In genomic region chr4:43587681-43588080, GRCm38 (mm10) we compare ENCODE assay signal across 14 mouse cellular contexts. TPM values are rescaled to one million over a fixed set of nuclear protein-coding genes. Genes with fewer than 3 reads are reported as not detected.
DNase-seq lines count a peak whose midpoint lies in the region; ATAC-seq and TF ChIP-seq lines count a peak whose summit lies in the region.
"Had no signal": no experiment of that assay in that cellular context is flagged by ENCODE, and none has a peak within 500 bp of the region (broad histone marks: within the 10 kb centered on the region; RNA-seq: fewer than 3 reads in every experiment).

No protein-coding gene starts in this region.

- H3K79me3 ChIP-seq in C2C12 (ENCODE audit: low read depth), result no peaks in the 10 kb centered on the region

- no peak overlapping the region for H3K4me2 ChIP-seq in embryonic facial prominence, embryonic 11.5 days (ENCODE audit: low read depth, low read length)
- H3K4me2 ChIP-seq in liver, embryonic 11.5 days, result peak overlapping the region; percentile 25; the same call in 1 of the 2 replicates
- H3K4me2 ChIP-seq: embryonic facial prominence, embryonic 15.5 days; heart, embryonic 13.5 days; limb, embryonic 15.5 days; neural tube, embryonic 12.5 days had no signal

- no peaks in the 10 kb centered on the region for H3K27me3 ChIP-seq in embryonic facial prominence, embryonic 11.5 days (ENCODE audit: control insufficient read depth, insufficient read depth, low read length)
- no peaks in the 10 kb centered on the region for H3K27me3 ChIP-seq in embryonic facial prominence, embryonic 10.5 days (replicated peaks; ENCODE audit: low read depth, poor library complexity, severe bottlenecking)
- H3K27me3 ChIP-seq in kidney, adult 2 months (replicated peaks; ENCODE audit: control insufficient read depth, insufficient read depth, low read length), result no peaks in the 10 kb centered on the region
- no peaks in the 10 kb centered on the region for H3K27me3 ChIP-seq in C2C12 (ENCODE audit: control insufficient read depth, insufficient read depth, insufficient read length)
- no peaks in the 10 kb centered on the region; the same call in 1 of the 2 replicates for H3K27me3 ChIP-seq in liver, embryonic 11.5 days (replicated peaks; ENCODE audit: control insufficient read depth, insufficient read depth, low read length)
- H3K27me3 ChIP-seq: embryonic facial prominence, embryonic 15.5 days; heart, embryonic 13.5 days; limb, embryonic 15.5 days; neural tube, embryonic 12.5 days had no signal

- no peak for TF ChIP-seq CTCF in kidney, adult 2 months (conservative IDR thresholded peaks at IDR 0.05; ENCODE audit: insufficient read depth, insufficient read length, low read depth, low read length)
- TF ChIP-seq CTCF in C2C12 (IDR thresholded peaks at IDR 0.05; ENCODE audit: control insufficient read depth, insufficient read depth, insufficient read length), result no peak

- no peaks in the 10 kb centered on the region for H3K4me1 ChIP-seq in embryonic facial prominence, embryonic 11.5 days (ENCODE audit: control insufficient read depth, insufficient read depth, low read length)
- peaks cover 33% of the 10 kb centered on the region for H3K4me1 ChIP-seq in embryonic facial prominence, embryonic 10.5 days
- peaks cover 22% of the 10 kb centered on the region for H3K4me1 ChIP-seq in kidney, adult 2 months (ENCODE audit: control insufficient read depth, insufficient read depth, low read length)
- peaks cover 12% of the 10 kb centered on the region for H3K4me1 ChIP-seq in liver, embryonic 11.5 days (replicated peaks; ENCODE audit: control insufficient read depth, insufficient read depth, low read length)
- H3K4me1 ChIP-seq: embryonic facial prominence, embryonic 15.5 days; neural tube, embryonic 12.5 days had no signal

- no peak overlapping the region for H3K4me3 ChIP-seq in embryonic facial prominence, embryonic 11.5 days (ENCODE audit: low read depth, low read length)
- no peak overlapping the region for H3K4me3 ChIP-seq in embryonic facial prominence, embryonic 10.5 days
- no peak overlapping the region for H3K4me3 ChIP-seq in kidney, adult 2 months (ENCODE audit: insufficient read depth, low read depth, low read length)
- H3K4me3 ChIP-seq in C2C12 (ENCODE audit: insufficient read depth, poor library complexity, severe bottlenecking), result no peak overlapping the region
- H3K4me3 ChIP-seq in liver, embryonic 11.5 days (ENCODE audit: low read depth, low read length), result no peak overlapping the region
- H3K4me3 ChIP-seq: embryonic facial prominence, embryonic 15.5 days; heart, embryonic 13.5 days; limb, embryonic 15.5 days; neural tube, embryonic 12.5 days had no signal

- no peak for TF ChIP-seq POLR2A in kidney, adult 2 months (IDR thresholded peaks at IDR 0.05; ENCODE audit: low read depth, low read length)

- peak; percentile 36 for DNase-seq in embryonic facial prominence, embryonic 11.5 days (ENCODE audit: low spot score)
- no peak for DNase-seq in embryonic facial prominence, embryonic 10.5 days (ENCODE audit: low spot score)
- peak; percentile 69 for DNase-seq in kidney, adult 2 months
- DNase-seq in kidney, adult 18-20 months, result no peak
- DNase-seq in liver, embryonic 11.5 days (ENCODE audit: low spot score), result no peak
- DNase-seq in right cerebral cortex, adult 18-20 months, result no peak
- no peak for DNase-seq in left cerebral cortex, postnatal 25 days (ENCODE audit: low spot score in 2 of 2)
- DNase-seq: layer of hippocampus, postnatal 36 days; thymus, adult 18-20 months had no signal

- no peak overlapping the region for H3ac ChIP-seq in C2C12 (ENCODE audit: control insufficient read depth, insufficient read length, low read depth)

- intact Hi-C loops in left cerebral cortex, postnatal 25 days (cut with DNase I), result no loop called here

- WGBS in embryonic facial prominence, embryonic 11.5 days, result 49% methylated on average over 7 of the region's 7 CpGs
- WGBS in embryonic facial prominence, embryonic 10.5 days, result 52% methylated on average over 7 of the region's 7 CpGs
- 48% methylated on average over 7 of the region's 7 CpGs for WGBS in kidney, adult 2 months
- WGBS in liver, embryonic 11.5 days, result 31% methylated on average over 7 of the region's 7 CpGs

- no peaks in the 10 kb centered on the region; the same call in 1 of the 2 replicates for H3K36me3 ChIP-seq in embryonic facial prominence, embryonic 11.5 days (replicated peaks; ENCODE audit: control insufficient read depth, insufficient read depth, low read depth, low read length)
- peaks cover 22% of the 10 kb centered on the region for H3K36me3 ChIP-seq in embryonic facial prominence, embryonic 10.5 days (replicated peaks)
- H3K36me3 ChIP-seq in kidney, adult 2 months (ENCODE audit: control insufficient read depth, insufficient read depth, low read length), result no peaks in the 10 kb centered on the region
- H3K36me3 ChIP-seq in C2C12 (ENCODE audit: control insufficient read depth, insufficient read depth), result peaks cover 16% of the 10 kb centered on the region
- H3K36me3 ChIP-seq in liver, embryonic 11.5 days (ENCODE audit: control insufficient read depth, insufficient read depth, low read length), result peaks cover 8% of the 10 kb centered on the region

- ATAC-seq in embryonic facial prominence, embryonic 11.5 days (replicated peaks; ENCODE audit: insufficient number of reproducible peaks, low FRiP score, low TSS enrichment, low read depth), result no peak
- ATAC-seq in liver, embryonic 11.5 days (replicated peaks; ENCODE audit: low FRiP score), result no peak; the same call in 1 of the 2 replicates

- no peak overlapping the region for H3K9ac ChIP-seq in embryonic facial prominence, embryonic 11.5 days (replicated peaks; ENCODE audit: low read length)
- H3K9ac ChIP-seq in liver, embryonic 11.5 days (ENCODE audit: low read depth, low read length), result no peak overlapping the region
- H3K9ac ChIP-seq: embryonic facial prominence, embryonic 15.5 days; heart, embryonic 13.5 days; limb, embryonic 15.5 days; neural tube, embryonic 12.5 days had no signal

- H3K27ac ChIP-seq in embryonic facial prominence, embryonic 11.5 days (replicated peaks; ENCODE audit: low read depth, low read length), result no peak overlapping the region
- H3K27ac ChIP-seq in embryonic facial prominence, embryonic 10.5 days (replicated peaks), result no peak overlapping the region
- peak overlapping the region; percentile 58; the same call in 1 of the 2 replicates for H3K27ac ChIP-seq in kidney, adult 2 months (ENCODE audit: insufficient read depth, low read depth, low read length)
- H3K27ac ChIP-seq in liver, embryonic 11.5 days (ENCODE audit: low read depth, low read length), result no peak overlapping the region
- H3K27ac ChIP-seq: embryonic facial prominence, embryonic 15.5 days; heart, embryonic 13.5 days; limb, embryonic 15.5 days; neural tube, embryonic 12.5 days had no signal

- H3K79me2 ChIP-seq in C2C12 (ENCODE audit: control insufficient read depth, insufficient read depth), result no peaks in the 10 kb centered on the region

- no peaks in the 10 kb centered on the region for H3K9me3 ChIP-seq in embryonic facial prominence, embryonic 11.5 days (replicated peaks; ENCODE audit: control insufficient read depth, low read length)
- no peaks in the 10 kb centered on the region for H3K9me3 ChIP-seq in embryonic facial prominence, embryonic 10.5 days
- no peaks in the 10 kb centered on the region for H3K9me3 ChIP-seq in liver, embryonic 11.5 days (ENCODE audit: control insufficient read depth, low read length)
- H3K9me3 ChIP-seq: embryonic facial prominence, embryonic 15.5 days; heart, embryonic 13.5 days; limb, embryonic 15.5 days; neural tube, embryonic 12.5 days had no signal

RNA-seq across cellular contexts. Expression of gene Msmp, which starts 3.4 kb away (rescaled TPM):
- polyA plus RNA-seq in embryonic facial prominence, embryonic 11.5 days (2014; fragmentation: Nextera tagmentation; extraction: Ambion mirVana), result not detected in 2 replicates
- polyA plus RNA-seq in embryonic facial prominence, embryonic 10.5 days (2016; fragmentation: Nextera tagmentation; extraction: Ambion mirVana), result 0.34 and 0.99 TPM in 2 replicates
- polyA plus RNA-seq in kidney, adult 2 months (2012; rRNA removed), result 2.9 and 4.7 TPM in 2 replicates
- not detected for polyA plus RNA-seq in C2C12 (2012; fragmentation: generic; extraction: Trizol)
- 0.75 and 2.2 TPM in 2 replicates for polyA plus RNA-seq in liver, embryonic 11.5 days (2014; fragmentation: Nextera tagmentation; extraction: Ambion mirVana)
- under 1 TPM in 1 of 2 experiments, not detected in 1; 0.50 TPM for total RNA-seq in left cerebral cortex, postnatal 25 days (2021)
- total RNA-seq: layer of hippocampus, postnatal 36 days had no signal

RNA-seq across cellular contexts. Expression of gene Gba2, which starts 9.0 kb away (rescaled TPM):
- polyA plus RNA-seq in embryonic facial prominence, embryonic 11.5 days (2014; fragmentation: Nextera tagmentation; extraction: Ambion mirVana), result 21.0 and 21.1 TPM in 2 replicates
- polyA plus RNA-seq in embryonic facial prominence, embryonic 10.5 days (2016; fragmentation: Nextera tagmentation; extraction: Ambion mirVana), result 26.6 and 28.0 TPM in 2 replicates
- 12.2 and 13.9 TPM in 2 replicates for polyA plus RNA-seq in kidney, adult 2 months (2012; rRNA removed)
- 6.0 TPM for polyA plus RNA-seq in C2C12 (2012; fragmentation: generic; extraction: Trizol)
- 18.8 and 20.3 TPM in 2 replicates for polyA plus RNA-seq in liver, embryonic 11.5 days (2014; fragmentation: Nextera tagmentation; extraction: Ambion mirVana)
- total RNA-seq in left cerebral cortex, postnatal 25 days (2021), result 10 to 100 TPM; 65.9 to 69.4 TPM

RNA-seq across cellular contexts. Expression of gene Rgp1, which starts 9.2 kb away (rescaled TPM):
- polyA plus RNA-seq in embryonic facial prominence, embryonic 11.5 days (2014; fragmentation: Nextera tagmentation; extraction: Ambion mirVana), result 21.1 and 30.4 TPM in 2 replicates
- polyA plus RNA-seq in embryonic facial prominence, embryonic 10.5 days (2016; fragmentation: Nextera tagmentation; extraction: Ambion mirVana), result 17.5 and 18.8 TPM in 2 replicates
- polyA plus RNA-seq in kidney, adult 2 months (2012; rRNA removed), result 41.2 and 46.9 TPM in 2 replicates
- 22.6 TPM for polyA plus RNA-seq in C2C12 (2012; fragmentation: generic; extraction: Trizol)
- polyA plus RNA-seq in liver, embryonic 11.5 days (2014; fragmentation: Nextera tagmentation; extraction: Ambion mirVana), result 18.4 and 22.9 TPM in 2 replicates
- 10 to 100 TPM; 44.3 to 46.7 TPM for total RNA-seq in left cerebral cortex, postnatal 25 days (2021)

RNA-seq across cellular contexts. Expression of gene Tln1, which starts 25.2 kb away (rescaled TPM):
- polyA plus RNA-seq in embryonic facial prominence, embryonic 11.5 days (2014; fragmentation: Nextera tagmentation; extraction: Ambion mirVana), result 40.6 and 42.1 TPM in 2 replicates
- 53.1 and 53.5 TPM in 2 replicates for polyA plus RNA-seq in embryonic facial prominence, embryonic 10.5 days (2016; fragmentation: Nextera tagmentation; extraction: Ambion mirVana)
- polyA plus RNA-seq in kidney, adult 2 months (2012; rRNA removed), result 92.1 and 106 TPM in 2 replicates
- polyA plus RNA-seq in C2C12 (2012; fragmentation: generic; extraction: Trizol), result 158 TPM
- 66.4 and 68.4 TPM in 2 replicates for polyA plus RNA-seq in liver, embryonic 11.5 days (2014; fragmentation: Nextera tagmentation; extraction: Ambion mirVana)
- 10 to 100 TPM; 51.7 to 53.4 TPM for total RNA-seq in left cerebral cortex, postnatal 25 days (2021)

RNA-seq across cellular contexts. Expression of gene Creb3, which starts 25.5 kb away (rescaled TPM):
- 41.0 and 41.7 TPM in 2 replicates for polyA plus RNA-seq in embryonic facial prominence, embryonic 11.5 days (2014; fragmentation: Nextera tagmentation; extraction: Ambion mirVana)
- polyA plus RNA-seq in embryonic facial prominence, embryonic 10.5 days (2016; fragmentation: Nextera tagmentation; extraction: Ambion mirVana), result 35.7 and 36.0 TPM in 2 replicates
- 58.2 and 74.5 TPM in 2 replicates for polyA plus RNA-seq in kidney, adult 2 months (2012; rRNA removed)
- 52.4 TPM for polyA plus RNA-seq in C2C12 (2012; fragmentation: generic; extraction: Trizol)
- polyA plus RNA-seq in liver, embryonic 11.5 days (2014; fragmentation: Nextera tagmentation; extraction: Ambion mirVana), result 29.6 and 31.3 TPM in 2 replicates
- total RNA-seq in left cerebral cortex, postnatal 25 days (2021), result 10 to 100 TPM; 77.0 to 77.3 TPM

Comparison
In these comparisons a context has a peak if more than half of its experiments do, and no peak if none do; other contexts are left out.
1. DNase-seq: peak in embryonic facial prominence, embryonic 11.5 days (single experiment) and kidney, adult 2 months (single experiment); none in embryonic facial prominence, embryonic 10.5 days (single experiment), kidney, adult 18-20 months (single experiment), liver, embryonic 11.5 days (single experiment), right cerebral cortex, adult 18-20 months (single experiment) and left cerebral cortex, postnatal 25 days (0 of 2).